Mouse (Mus musculus): ENCODE results near the gene Ckmt2.

DNA sequence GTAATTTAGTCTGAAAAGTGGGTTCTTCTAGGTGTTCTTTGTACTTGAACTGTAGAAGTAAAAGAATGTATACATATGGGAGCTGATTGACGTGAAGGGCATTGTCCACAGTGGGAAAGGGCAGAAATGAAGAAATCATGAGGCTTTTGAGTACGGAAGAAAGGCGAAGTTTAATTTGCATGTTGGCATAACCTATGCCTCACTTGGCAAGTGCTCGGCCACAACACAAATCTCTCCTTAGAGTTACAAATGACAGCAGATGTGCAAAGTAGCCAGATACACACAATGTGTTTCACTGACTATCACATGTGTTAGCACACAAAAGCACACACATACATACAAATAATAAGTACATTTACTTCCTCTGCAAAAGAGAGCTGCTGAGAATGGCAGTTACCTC lies 3.6 kb upstream of the Ckmt2 start:
- no peak for TF ChIP-seq POLR2A (IDR thresholded peaks at IDR 0.05; ENCODE audit: borderline replicate concordance, control insufficient read depth, low read depth, low read length)
- TF ChIP-seq CTCF (IDR thresholded peaks at IDR 0.05; ENCODE audit: control insufficient read depth, insufficient read depth, low read length) = no peak
